Mouse (Mus musculus) bone marrow macrophage, adult 2 months (primary cell): ENCODE results near the gene Psma3. TPM values are rescaled to one million over a fixed set of nuclear protein-coding genes. Genes with fewer than 3 reads are reported as not detected.

Experiments used
- H3K27ac ChIP-seq: 2 replicates; pipeline ENCODE4 v1.5.1; 2012; ENCODE audit warnings: low read depth, low read length; ENCODE audit not compliant: insufficient read depth
- H3K4me1 ChIP-seq: 2 replicates; pipeline ENCODE4 v1.6.1; 2012; ENCODE audit warnings: low read length; ENCODE audit not compliant: control insufficient read depth, insufficient read depth
- H3K4me3 ChIP-seq: 2 replicates; pipeline ENCODE4 v1.5.1; 2012; ENCODE audit warnings: mild to moderate bottlenecking, low read length, moderate library complexity; ENCODE audit not compliant: insufficient read depth
- CTCF ChIP-seq: IDR thresholded peaks from 2 replicates; pipeline ENCODE4 v1.5.1; 2012; ENCODE audit warnings: low read depth, mild to moderate bottlenecking, low read length, moderate library complexity
- POLR2A ChIP-seq: IDR thresholded peaks from 2 replicates; pipeline ENCODE4 v1.6.1; 2012; ENCODE audit warnings: mild to moderate bottlenecking, low read depth, low read length, borderline replicate concordance
- polyA plus RNA-seq: library from polyadenylated mRNA; stranded (reverse); fragments of >200 nt; gene quantifications from 2 replicates; pipeline ENCODE4 v1.2.4, GENCODE M21; 2012; ENCODE audit not compliant: missing spikeins, insufficient read depth, insufficient read length

Psma3 gene
- polyA plus RNA-seq, 1 experiment: 153 TPM

GRCm38 (mm10) chr12:71042451-71042850, 68.0 kb downstream of the Psma3 start:
- Histone ChIP-seq H3K4me1 (peaks cover 17% of the 10 kb centered on the region), H3K4me3 (no peak overlapping the region), H3K27ac (no peak overlapping the region)
- no peak for TF ChIP-seq POLR2A
- no peak for TF ChIP-seq CTCF

DNA sequence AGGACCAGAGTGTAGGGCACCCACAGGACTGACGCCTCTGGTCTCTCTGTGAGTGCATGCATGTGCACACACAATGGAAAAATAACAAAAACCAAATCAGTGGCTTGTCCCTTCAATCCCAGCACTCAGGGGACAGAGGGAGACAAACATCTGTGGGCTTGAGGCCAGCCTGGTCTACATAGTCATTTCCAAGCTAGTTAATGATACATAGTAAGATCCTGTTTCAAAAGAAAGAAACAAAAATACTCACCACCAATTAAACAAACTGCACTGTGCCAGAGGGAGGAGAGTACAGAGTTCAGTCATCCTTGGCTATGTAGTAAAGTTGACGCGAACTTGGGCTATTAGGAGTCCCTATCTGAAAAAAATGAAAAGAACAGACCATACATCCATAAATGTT, 69.2 kb downstream of the Psma3 start:
- Histone ChIP-seq H3K27ac (no peak overlapping the region), H3K4me1 (peaks cover 21% of the 10 kb centered on the region), H3K4me3 (no peak overlapping the region)
- TF ChIP-seq CTCF: no peak
- TF ChIP-seq POLR2A: no peak

- Histone ChIP-seq H3K27ac (no peak overlapping the region), H3K4me1 (peaks cover 22% of the 10 kb centered on the region), H3K4me3 (no peak overlapping the region)
- TF ChIP-seq POLR2A: no peak
- no peak for TF ChIP-seq CTCF
Observed at GRCm38 (mm10) chr12:71044488-71044887, 70.1 kb downstream of the Psma3 start.

Other genes starting within 250 kb of the Psma3 start
- 7.2 and 8.1 TPM in 2 replicates for gene Frmd6, start 149.1 kb upstream of the Psma3 start, polyA plus RNA-seq
- 95.7 and 114 TPM in 2 replicates for gene Actr10, start 36.8 kb upstream of the Psma3 start, polyA plus RNA-seq
- gene Arid4a, start 41.4 kb downstream of the Psma3 start, polyA plus RNA-seq: 68.0 and 78.1 TPM in 2 replicates
- gene Tomm20l, start 136.8 kb downstream of the Psma3 start, polyA plus RNA-seq: not detected in 2 replicates
- 19.8 and 23.2 TPM in 2 replicates for gene Timm9, start 162.1 kb downstream of the Psma3 start, polyA plus RNA-seq
- 6.5 and 6.8 TPM in 2 replicates for gene 2700049A03Rik, start 162.2 kb downstream of the Psma3 start, polyA plus RNA-seq